Mouse (Mus musculus): Measurements from ENCODE around the gene Adam15.

The Adam15 gene

GRCm38 (mm10) chr3:89315195-89315929 lies 34.4 kb downstream of the Adam15 start:
- H3K27me3 ChIP-seq (ENCODE audit: insufficient read depth, low read length) = peaks cover 38% of the 10 kb centered on the region

GRCm38 (mm10) chr3:89314791-89315190 lies 35.0 kb downstream of the Adam15 start:
- peak overlapping the region; percentile 75 for H3K4me3 ChIP-seq (replicated peaks; ENCODE audit: low read length)
- no peaks in the 10 kb centered on the region for H3K9me3 ChIP-seq (ENCODE audit: low read length)
- H3K36me3 ChIP-seq (ENCODE audit: insufficient read depth, low read length) = no peaks in the 10 kb centered on the region
- H3K4me1 ChIP-seq (replicated peaks; ENCODE audit: low read depth, low read length) = peaks cover 58% of the 10 kb centered on the region
- H3K27me3 ChIP-seq (ENCODE audit: insufficient read depth, low read length) = peaks cover 33% of the 10 kb centered on the region
- TF ChIP-seq POU5F1 (IDR thresholded peaks at IDR 0.05; ENCODE audit: borderline replicate concordance, low read length) = no peak
- TF ChIP-seq CTCF (conservative IDR thresholded peaks at IDR 0.05; ENCODE audit: low read length) = no peak
- TF ChIP-seq NANOG (IDR thresholded peaks at IDR 0.05; ENCODE audit: borderline replicate concordance, low read length) = no peak

More at GRCm38 (mm10) chr3:89315195-89315929, 34.4 kb downstream of the Adam15 start:
- Histone ChIP-seq H3K36me3 (ENCODE audit: insufficient read depth, low read length) (no peaks in the 10 kb centered on the region), H3K9me3 (ENCODE audit: low read length) (no peaks in the 10 kb centered on the region), H3K4me3 (replicated peaks; ENCODE audit: low read length) (peak overlapping the region; percentile 75), H3K4me1 (replicated peaks; ENCODE audit: low read depth, low read length) (peaks cover 64% of the 10 kb centered on the region)
- TF ChIP-seq CTCF (conservative IDR thresholded peaks at IDR 0.05; ENCODE audit: low read length) (peak; percentile 74), NANOG (IDR thresholded peaks at IDR 0.05; ENCODE audit: borderline replicate concordance, low read length) (no peak)

GRCm38 (mm10) chr3:89314340-89314739 lies 35.5 kb downstream of the Adam15 start:
- Histone ChIP-seq H3K4me1 (replicated peaks; ENCODE audit: low read depth, low read length) (peaks cover 56% of the 10 kb centered on the region), H3K9me3 (ENCODE audit: low read length) (no peaks in the 10 kb centered on the region), H3K27me3 (ENCODE audit: insufficient read depth, low read length) (peaks cover 32% of the 10 kb centered on the region), H3K4me3 (replicated peaks; ENCODE audit: low read length) (peak overlapping the region; percentile 75; the same call in 1 of the 2 replicates), H3K36me3 (ENCODE audit: insufficient read depth, low read length) (no peaks in the 10 kb centered on the region)
- no peak for TF ChIP-seq POU5F1 (IDR thresholded peaks at IDR 0.05; ENCODE audit: borderline replicate concordance, low read length)
- no peak for TF ChIP-seq CTCF (conservative IDR thresholded peaks at IDR 0.05; ENCODE audit: low read length)
- TF ChIP-seq NANOG (IDR thresholded peaks at IDR 0.05; ENCODE audit: borderline replicate concordance, low read length) = no peak

- Histone ChIP-seq H3K4me1 (replicated peaks; ENCODE audit: low read depth, low read length) (peaks cover 40% of the 10 kb centered on the region), H3K9me3 (ENCODE audit: low read length) (no peaks in the 10 kb centered on the region), H3K27me3 (ENCODE audit: insufficient read depth, low read length) (peaks cover 9% of the 10 kb centered on the region; the same call in 1 of the 2 replicates), H3K36me3 (ENCODE audit: insufficient read depth, low read length) (no peaks in the 10 kb centered on the region), H3K4me3 (replicated peaks; ENCODE audit: low read length) (no peak overlapping the region)
- peak; percentile 88 for TF ChIP-seq CTCF (conservative IDR thresholded peaks at IDR 0.05; ENCODE audit: low read length)
- TF ChIP-seq POU5F1 (IDR thresholded peaks at IDR 0.05; ENCODE audit: borderline replicate concordance, low read length) = no peak
These were observed 41.7 kb downstream of the Adam15 start for GRCm38 (mm10) chr3:89308089-89308488.

GRCm38 (mm10) chr3:89305551-89306325 lies 44.1 kb downstream of the Adam15 start:
- Histone ChIP-seq H3K9me3 (ENCODE audit: low read length) (no peaks in the 10 kb centered on the region), H3K36me3 (ENCODE audit: insufficient read depth, low read length) (no peaks in the 10 kb centered on the region), H3K4me1 (replicated peaks; ENCODE audit: low read depth, low read length) (peaks cover 40% of the 10 kb centered on the region), H3K4me3 (replicated peaks; ENCODE audit: low read length) (no peak overlapping the region), H3K27me3 (ENCODE audit: insufficient read depth, low read length) (peaks cover 14% of the 10 kb centered on the region; the same call in 1 of the 2 replicates)
- no peak for TF ChIP-seq CTCF (conservative IDR thresholded peaks at IDR 0.05; ENCODE audit: low read length)
- no peak for TF ChIP-seq NANOG (IDR thresholded peaks at IDR 0.05; ENCODE audit: borderline replicate concordance, low read length)
- no peak for TF ChIP-seq POU5F1 (IDR thresholded peaks at IDR 0.05; ENCODE audit: borderline replicate concordance, low read length)

- TF ChIP-seq CTCF (conservative IDR thresholded peaks at IDR 0.05; ENCODE audit: low read length) (no peak), POU5F1 (IDR thresholded peaks at IDR 0.05; ENCODE audit: borderline replicate concordance, low read length) (no peak), NANOG (IDR thresholded peaks at IDR 0.05; ENCODE audit: borderline replicate concordance, low read length) (no peak)
- H3K4me3 ChIP-seq (replicated peaks; ENCODE audit: low read length) = no peak overlapping the region
- H3K36me3 ChIP-seq (ENCODE audit: insufficient read depth, low read length) = no peaks in the 10 kb centered on the region
These were observed 44.7 kb downstream of the Adam15 start for GRCm38 (mm10) chr3:89305105-89305504.

GRCm38 (mm10) chr3:89304440-89304839 lies 45.4 kb downstream of the Adam15 start:
- TF ChIP-seq CTCF (conservative IDR thresholded peaks at IDR 0.05; ENCODE audit: low read length) (no peak), NANOG (IDR thresholded peaks at IDR 0.05; ENCODE audit: borderline replicate concordance, low read length) (no peak), POU5F1 (IDR thresholded peaks at IDR 0.05; ENCODE audit: borderline replicate concordance, low read length) (no peak)
- Histone ChIP-seq H3K27me3 (ENCODE audit: insufficient read depth, low read length) (peaks cover 16% of the 10 kb centered on the region; the same call in 1 of the 2 replicates), H3K9me3 (ENCODE audit: low read length) (no peaks in the 10 kb centered on the region), H3K36me3 (ENCODE audit: insufficient read depth, low read length) (no peaks in the 10 kb centered on the region), H3K4me3 (replicated peaks; ENCODE audit: low read length) (no peak overlapping the region), H3K4me1 (replicated peaks; ENCODE audit: low read depth, low read length) (peaks cover 50% of the 10 kb centered on the region)

More at GRCm38 (mm10) chr3:89305105-89305504, 44.7 kb downstream of the Adam15 start:
- H3K4me1 ChIP-seq (replicated peaks; ENCODE audit: low read depth, low read length) = peaks cover 43% of the 10 kb centered on the region
- peaks cover 17% of the 10 kb centered on the region; the same call in 1 of the 2 replicates for H3K27me3 ChIP-seq (ENCODE audit: insufficient read depth, low read length)
- no peaks in the 10 kb centered on the region for H3K9me3 ChIP-seq (ENCODE audit: low read length)

GRCm38 (mm10) chr3:89300514-89300913 lies 49.3 kb downstream of the Adam15 start:
- Histone ChIP-seq H3K9me3 (ENCODE audit: low read length) (no peaks in the 10 kb centered on the region), H3K4me1 (replicated peaks; ENCODE audit: low read depth, low read length) (peaks cover 41% of the 10 kb centered on the region), H3K4me3 (replicated peaks; ENCODE audit: low read length) (no peak overlapping the region), H3K36me3 (ENCODE audit: insufficient read depth, low read length) (no peaks in the 10 kb centered on the region), H3K27me3 (ENCODE audit: insufficient read depth, low read length) (peaks cover 17% of the 10 kb centered on the region; the same call in 1 of the 2 replicates)
- TF ChIP-seq NANOG (IDR thresholded peaks at IDR 0.05; ENCODE audit: borderline replicate concordance, low read length) (no peak), CTCF (conservative IDR thresholded peaks at IDR 0.05; ENCODE audit: low read length) (no peak), POU5F1 (IDR thresholded peaks at IDR 0.05; ENCODE audit: borderline replicate concordance, low read length) (no peak)
